Mouse (Mus musculus): ENCODE data around the gene Zc2hc1c. TPM values are rescaled to one million over a fixed set of nuclear protein-coding genes. Genes with fewer than 3 reads are reported as not detected.

Zc2hc1c gene
- 2.5 and 2.9 TPM in 2 replicates for polyA plus RNA-seq (2015; fragmentation: Nextera tagmentation; extraction: Ambion mirVana)

DNA sequence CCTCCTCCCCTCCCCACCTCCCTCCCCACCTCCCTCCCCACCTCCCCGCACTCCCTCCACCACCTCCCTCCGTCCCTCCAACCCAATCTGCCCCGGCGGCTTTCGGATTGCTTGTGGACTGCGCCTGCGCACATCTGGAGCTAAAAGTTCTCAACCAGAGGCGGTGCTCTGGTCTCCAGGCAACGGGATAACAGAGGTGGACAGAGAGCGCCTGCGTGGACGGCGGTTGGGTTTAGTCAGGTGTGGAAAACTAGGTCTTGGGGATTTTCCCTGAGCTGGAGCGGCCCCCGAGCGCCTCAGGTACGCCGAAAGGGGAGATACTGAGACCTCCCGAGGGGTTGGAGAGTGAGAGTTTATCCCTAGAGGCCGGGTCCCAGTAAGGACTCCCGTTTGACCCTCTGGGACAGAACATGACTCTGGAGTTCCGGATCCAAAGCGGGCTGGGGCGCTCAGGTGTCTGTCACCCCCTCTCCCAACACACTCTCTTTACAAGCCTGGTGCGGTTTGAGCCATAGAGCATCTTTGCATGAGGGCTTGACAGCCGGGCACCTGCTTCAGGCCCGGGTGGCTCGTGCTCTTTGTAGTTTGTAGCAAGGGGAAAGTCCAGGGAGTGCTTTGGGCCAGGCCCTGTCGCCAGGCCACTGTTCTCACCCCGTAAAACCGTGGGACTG, at the start of gene Zc2hc1c:
Gene Zc2hc1c, plus strand, starts transcription at position 106 of the 671 bp plus-strand sequence.
- H3K27me3 ChIP-seq (ENCODE audit: control insufficient read depth, insufficient read depth, low read depth, low read length) = no peaks in the 10 kb centered on the region
- no peaks in the 10 kb centered on the region for H3K9me3 ChIP-seq (ENCODE audit: control insufficient read depth, low read length)
- H3K4me2 ChIP-seq (ENCODE audit: low read depth, low read length) = peak within 1 kb of the TSS; percentile 78
- no peaks in the 10 kb centered on the region for H3K36me3 ChIP-seq (ENCODE audit: control insufficient read depth, insufficient read depth, low read length)
- 0 out of 2 replicates have a peak, but pooled peaks cover 6% of the 10 kb centered on the region for H3K4me1 ChIP-seq (replicated peaks; ENCODE audit: control insufficient read depth, insufficient read depth, low read length)
- H3K4me3 ChIP-seq (ENCODE audit: low read length) = peak within 1 kb of the TSS; percentile 55
- 3% methylated on average over 30 of the region's 31 CpGs for WGBS
- peak within 1 kb of the TSS; percentile 72 for H3K9ac ChIP-seq (ENCODE audit: low read length)
- ATAC-seq (ENCODE audit: low read depth) = peak; percentile 89
- H3K27ac ChIP-seq (ENCODE audit: low read length) = no peak within 1 kb of the TSS

DNA sequence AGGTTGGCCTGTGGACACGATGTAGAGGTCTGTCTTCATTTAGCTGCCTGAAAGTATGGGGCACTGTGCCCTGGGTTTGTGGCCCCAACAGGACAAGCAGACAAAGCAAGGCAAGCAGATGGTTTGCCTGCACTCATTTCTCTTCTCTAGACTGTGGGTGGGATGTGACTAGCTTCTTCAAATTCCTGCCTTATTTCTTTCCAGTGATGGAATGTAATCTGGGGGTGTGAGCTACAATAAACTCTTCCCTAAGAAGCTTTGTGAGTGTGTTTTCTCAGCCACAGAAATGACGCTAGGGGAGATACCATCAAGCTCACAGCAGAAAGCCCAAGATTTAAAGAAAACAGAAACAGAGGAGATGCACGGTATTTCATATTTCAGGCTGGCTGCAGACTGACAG, 36.3 kb upstream of the Zc2hc1c start:
- no peaks in the 10 kb centered on the region for H3K4me1 ChIP-seq (replicated peaks; ENCODE audit: control insufficient read depth, insufficient read depth, low read length)
- peaks cover 3% of the 10 kb centered on the region; the same call in 1 of the 2 replicates for H3K36me3 ChIP-seq (ENCODE audit: control insufficient read depth, insufficient read depth, low read length)
- no peak overlapping the region for H3K27ac ChIP-seq (ENCODE audit: low read length)
- H3K4me2 ChIP-seq (ENCODE audit: low read depth, low read length) = no peak overlapping the region
- no peak overlapping the region for H3K9ac ChIP-seq (ENCODE audit: low read length)
- 73% methylated on average over 3 of the region's 3 CpGs for WGBS
- H3K27me3 ChIP-seq (ENCODE audit: control insufficient read depth, insufficient read depth, low read depth, low read length) = no peaks in the 10 kb centered on the region
- ATAC-seq (ENCODE audit: low read depth) = no peak
- H3K4me3 ChIP-seq (ENCODE audit: low read length) = no peak overlapping the region
- H3K9me3 ChIP-seq (ENCODE audit: control insufficient read depth, low read length) = no peaks in the 10 kb centered on the region

DNA sequence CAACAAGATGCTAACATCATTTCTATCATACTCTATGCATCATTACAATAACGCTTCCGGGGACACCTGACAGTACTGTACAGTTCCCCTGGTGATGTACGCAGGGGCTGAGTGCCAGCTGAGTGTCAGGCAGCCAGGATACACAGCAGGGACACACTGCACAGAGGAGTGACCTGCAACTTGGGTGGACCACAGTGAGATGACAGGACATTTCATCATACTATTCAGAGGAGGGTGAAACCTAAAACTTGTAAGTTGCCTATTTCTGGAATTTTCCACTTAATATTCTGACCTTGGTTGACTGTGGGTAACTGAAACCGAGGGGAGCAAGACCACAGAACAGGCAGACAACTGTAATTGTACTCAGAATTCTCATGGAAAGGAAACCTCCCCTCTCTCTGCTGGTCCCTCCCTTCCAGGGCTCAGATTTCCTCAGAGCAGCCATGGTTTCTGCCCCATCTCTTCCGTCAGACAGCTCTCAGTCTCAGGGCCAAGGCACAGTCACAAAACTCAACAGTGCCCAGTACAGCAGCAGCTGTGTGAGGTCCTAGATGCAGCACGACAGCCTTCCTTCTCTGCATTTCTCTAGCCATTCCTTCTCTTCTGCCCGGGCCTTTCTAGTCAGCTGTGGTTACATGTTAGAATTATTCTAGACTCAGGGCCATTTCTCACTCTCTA, 32.2 kb upstream of the Zc2hc1c start:
- H3K27ac ChIP-seq (ENCODE audit: low read length) = peak overlapping the region; percentile 44; the same call in 1 of the 2 replicates
- peak; percentile 56 for ATAC-seq (ENCODE audit: low read depth)

DNA sequence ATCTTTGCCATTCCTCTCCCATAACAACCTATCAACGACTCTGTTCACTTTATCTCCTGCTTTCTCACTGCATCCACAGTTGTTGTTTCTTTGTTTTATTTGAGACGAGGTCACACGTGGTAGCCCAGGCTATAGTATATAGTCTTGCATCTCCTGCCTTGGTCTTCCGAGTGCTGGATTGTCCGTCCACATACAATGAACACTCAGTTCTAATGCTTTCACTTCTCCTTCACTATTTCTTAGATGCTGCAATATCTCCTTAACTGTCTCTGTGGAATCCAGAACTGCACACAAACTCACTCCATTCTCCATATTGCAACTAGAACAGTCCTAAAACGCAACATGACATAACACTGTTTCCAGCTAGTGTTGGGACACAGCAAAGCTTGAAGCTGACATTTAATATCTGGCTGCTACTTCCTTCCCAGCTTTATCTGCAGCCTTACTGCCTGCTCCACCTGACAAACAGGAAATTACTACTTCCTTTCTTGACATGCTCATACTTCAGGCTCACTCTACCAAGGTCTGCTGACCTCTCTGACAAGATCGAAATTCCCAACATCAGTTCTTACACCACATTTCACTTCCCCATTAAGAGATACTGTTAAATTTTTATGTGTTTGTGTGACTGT, 31.3 kb upstream of the Zc2hc1c start:
- Histone ChIP-seq H3K36me3 (ENCODE audit: control insufficient read depth, insufficient read depth, low read length) (peaks cover 4% of the 10 kb centered on the region; the same call in 1 of the 2 replicates), H3K4me1 (replicated peaks; ENCODE audit: control insufficient read depth, insufficient read depth, low read length) (no peaks in the 10 kb centered on the region), H3K27ac (ENCODE audit: low read length) (no peak overlapping the region), H3K27me3 (ENCODE audit: control insufficient read depth, insufficient read depth, low read depth, low read length) (no peaks in the 10 kb centered on the region), H3K9ac (ENCODE audit: low read length) (no peak overlapping the region), H3K9me3 (ENCODE audit: control insufficient read depth, low read length) (no peaks in the 10 kb centered on the region), H3K4me2 (ENCODE audit: low read depth, low read length) (no peak overlapping the region), H3K4me3 (ENCODE audit: low read length) (no peak overlapping the region)
- WGBS = 62% methylated on average over 7 of the region's 7 CpGs
- ATAC-seq (ENCODE audit: low read depth) = 0 out of 2 replicates have a peak, but pooled peaks have one; percentile 36

More for the DNA sequence above, 32.2 kb upstream of the Zc2hc1c start:
- H3K9ac ChIP-seq (ENCODE audit: low read length) = no peak overlapping the region
- H3K27me3 ChIP-seq (ENCODE audit: control insufficient read depth, insufficient read depth, low read depth, low read length) = no peaks in the 10 kb centered on the region
- WGBS = 52% methylated on average over 7 of the region's 7 CpGs
- H3K4me2 ChIP-seq (ENCODE audit: low read depth, low read length) = no peak overlapping the region
- H3K4me1 ChIP-seq (replicated peaks; ENCODE audit: control insufficient read depth, insufficient read depth, low read length) = no peaks in the 10 kb centered on the region
- no peak overlapping the region for H3K4me3 ChIP-seq (ENCODE audit: low read length)
- peaks cover 4% of the 10 kb centered on the region; the same call in 1 of the 2 replicates for H3K36me3 ChIP-seq (ENCODE audit: control insufficient read depth, insufficient read depth, low read length)
- H3K9me3 ChIP-seq (ENCODE audit: control insufficient read depth, low read length) = no peaks in the 10 kb centered on the region

DNA sequence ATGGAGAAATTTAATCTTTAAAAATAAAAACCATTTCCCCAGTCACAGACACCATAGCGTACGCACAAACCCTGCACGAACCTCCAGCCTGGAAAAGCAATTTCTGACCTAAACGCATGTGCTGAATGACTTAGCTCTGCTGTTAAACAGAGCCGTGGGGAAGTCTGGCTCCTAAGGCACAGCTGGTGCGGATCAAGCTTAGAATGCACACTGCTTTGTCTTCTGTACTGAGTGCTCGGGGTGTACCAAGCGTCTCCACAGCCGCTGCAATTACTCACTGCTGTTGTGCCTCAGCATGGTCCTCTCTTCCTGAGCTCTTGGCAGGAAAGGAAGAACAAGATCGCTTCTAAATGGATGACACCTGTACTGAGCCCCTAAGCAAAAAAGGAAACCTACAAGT, 25.9 kb upstream of the Zc2hc1c start:
- Histone ChIP-seq H3K36me3 (ENCODE audit: control insufficient read depth, insufficient read depth, low read length) (peaks cover 8% of the 10 kb centered on the region; the same call in 1 of the 2 replicates), H3K4me2 (ENCODE audit: low read depth, low read length) (no peak overlapping the region), H3K4me1 (replicated peaks; ENCODE audit: control insufficient read depth, insufficient read depth, low read length) (peaks cover 6% of the 10 kb centered on the region; the same call in 1 of the 2 replicates), H3K27me3 (ENCODE audit: control insufficient read depth, insufficient read depth, low read depth, low read length) (no peaks in the 10 kb centered on the region), H3K4me3 (ENCODE audit: low read length) (no peak overlapping the region), H3K9me3 (ENCODE audit: control insufficient read depth, low read length) (no peaks in the 10 kb centered on the region), H3K27ac (ENCODE audit: low read length) (no peak overlapping the region), H3K9ac (ENCODE audit: low read length) (no peak overlapping the region)
- ATAC-seq (ENCODE audit: low read depth) = peak; percentile 91
- WGBS = 41% methylated on average over 10 of the region's 10 CpGs

DNA sequence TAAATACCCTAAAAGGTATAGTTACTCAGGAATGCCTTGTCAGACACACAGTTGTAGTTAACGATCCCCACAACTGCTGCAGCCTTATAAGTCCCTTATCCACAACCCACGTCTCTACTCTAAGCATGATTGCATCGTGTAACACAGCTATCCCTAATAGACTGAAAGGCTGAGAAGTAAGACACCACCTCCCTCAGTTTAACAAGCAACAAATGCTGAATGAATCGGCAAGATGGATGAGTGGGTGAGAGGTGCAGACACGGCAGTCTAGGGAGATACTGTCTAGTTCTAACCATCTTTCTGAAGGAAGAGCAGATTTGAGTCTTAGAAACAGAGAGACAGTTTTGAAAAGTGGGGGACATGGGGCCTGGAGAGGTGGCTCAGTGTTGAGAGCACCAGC, 25.2 kb upstream of the Zc2hc1c start:
- Histone ChIP-seq H3K9ac (ENCODE audit: low read length) (no peak overlapping the region), H3K9me3 (ENCODE audit: control insufficient read depth, low read length) (no peaks in the 10 kb centered on the region), H3K27me3 (ENCODE audit: control insufficient read depth, insufficient read depth, low read depth, low read length) (no peaks in the 10 kb centered on the region), H3K36me3 (ENCODE audit: control insufficient read depth, insufficient read depth, low read length) (peaks cover 8% of the 10 kb centered on the region; the same call in 1 of the 2 replicates), H3K4me3 (ENCODE audit: low read length) (no peak overlapping the region), H3K4me1 (replicated peaks; ENCODE audit: control insufficient read depth, insufficient read depth, low read length) (peaks cover 6% of the 10 kb centered on the region; the same call in 1 of the 2 replicates), H3K4me2 (ENCODE audit: low read depth, low read length) (no peak overlapping the region), H3K27ac (ENCODE audit: low read length) (peak overlapping the region; percentile 30; the same call in 1 of the 2 replicates)
- ATAC-seq (ENCODE audit: low read depth) = no peak
- 73% methylated on average over 5 of the region's 5 CpGs for WGBS

DNA sequence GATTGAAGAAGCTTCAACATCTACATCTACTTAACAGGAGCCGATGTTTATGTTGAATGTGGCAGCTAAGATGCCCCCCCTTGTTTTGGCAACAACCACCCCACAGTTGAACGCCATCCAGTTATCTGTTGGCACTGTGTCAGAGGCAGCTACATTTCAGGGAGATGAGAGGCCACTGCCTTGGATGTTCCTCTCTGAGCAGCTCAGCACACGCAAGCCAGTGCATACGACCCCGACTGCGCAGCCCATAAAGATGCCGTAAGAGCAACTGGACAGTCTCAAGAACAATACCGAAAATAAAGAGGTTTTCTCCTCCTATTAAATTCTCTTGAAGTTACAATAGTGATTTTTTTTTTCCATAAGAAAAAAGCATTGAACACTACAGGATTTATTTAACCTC, 23.9 kb upstream of the Zc2hc1c start:
- Histone ChIP-seq H3K9me3 (ENCODE audit: control insufficient read depth, low read length) (no peaks in the 10 kb centered on the region), H3K9ac (ENCODE audit: low read length) (no peak overlapping the region), H3K4me3 (ENCODE audit: low read length) (no peak overlapping the region), H3K4me1 (replicated peaks; ENCODE audit: control insufficient read depth, insufficient read depth, low read length) (peaks cover 6% of the 10 kb centered on the region; the same call in 1 of the 2 replicates), H3K36me3 (ENCODE audit: control insufficient read depth, insufficient read depth, low read length) (peaks cover 4% of the 10 kb centered on the region; the same call in 1 of the 2 replicates), H3K27ac (ENCODE audit: low read length) (no peak overlapping the region), H3K27me3 (ENCODE audit: control insufficient read depth, insufficient read depth, low read depth, low read length) (no peaks in the 10 kb centered on the region), H3K4me2 (ENCODE audit: low read depth, low read length) (no peak overlapping the region)
- WGBS = 47% methylated on average over 8 of the region's 8 CpGs
- ATAC-seq (ENCODE audit: low read depth) = peak; percentile 75

DNA sequence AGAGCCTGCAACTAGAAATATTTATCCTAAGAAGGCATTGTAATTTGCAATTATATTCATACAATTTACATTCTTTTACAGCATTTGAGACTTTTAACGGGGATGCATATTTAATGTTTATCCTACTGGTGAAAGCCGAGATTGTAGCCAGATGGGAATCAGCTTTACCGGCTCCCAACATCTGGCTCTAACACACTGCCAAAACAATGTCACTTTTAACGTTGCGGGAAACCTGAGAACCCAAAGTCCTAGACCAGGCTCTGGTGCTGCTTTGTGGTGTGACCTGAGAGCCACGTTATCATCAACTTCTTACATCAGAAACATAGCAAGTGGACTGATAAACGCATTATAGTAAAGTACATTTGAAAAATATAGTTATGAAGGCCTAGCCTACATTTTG, 23.5 kb upstream of the Zc2hc1c start:
- 42% methylated on average over 7 of the region's 7 CpGs for WGBS
- Histone ChIP-seq H3K4me1 (replicated peaks; ENCODE audit: control insufficient read depth, insufficient read depth, low read length) (peaks cover 6% of the 10 kb centered on the region; the same call in 1 of the 2 replicates), H3K4me2 (ENCODE audit: low read depth, low read length) (no peak overlapping the region), H3K27me3 (ENCODE audit: control insufficient read depth, insufficient read depth, low read depth, low read length) (no peaks in the 10 kb centered on the region), H3K9ac (ENCODE audit: low read length) (no peak overlapping the region), H3K36me3 (ENCODE audit: control insufficient read depth, insufficient read depth, low read length) (peaks cover 4% of the 10 kb centered on the region; the same call in 1 of the 2 replicates), H3K4me3 (ENCODE audit: low read length) (no peak overlapping the region), H3K27ac (ENCODE audit: low read length) (peak overlapping the region; percentile 5; the same call in 1 of the 2 replicates), H3K9me3 (ENCODE audit: control insufficient read depth, low read length) (no peaks in the 10 kb centered on the region)
- ATAC-seq (ENCODE audit: low read depth) = peak; percentile 49; the same call in 1 of the 2 replicates

DNA sequence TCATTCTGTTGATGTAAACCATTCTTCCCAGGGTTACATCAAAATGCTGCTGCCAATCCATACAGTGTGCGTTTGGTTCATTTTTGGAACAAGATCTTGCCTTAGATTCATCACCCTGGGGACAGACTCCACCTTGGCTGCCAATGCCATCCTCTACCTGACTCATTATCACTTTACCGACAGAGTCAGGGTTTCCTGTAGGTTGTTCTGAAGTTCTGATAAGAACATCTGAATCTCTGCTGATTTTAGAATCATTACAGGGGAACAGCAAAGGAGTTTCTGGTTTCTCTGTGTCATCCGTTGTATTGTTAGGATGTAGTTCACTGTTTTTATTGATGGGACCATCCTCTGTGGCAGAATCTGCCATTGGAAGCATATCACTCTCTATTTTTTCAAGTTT, 22.1 kb upstream of the Zc2hc1c start:
- Histone ChIP-seq H3K4me1 (replicated peaks; ENCODE audit: control insufficient read depth, insufficient read depth, low read length) (peaks cover 6% of the 10 kb centered on the region; the same call in 1 of the 2 replicates), H3K4me3 (ENCODE audit: low read length) (no peak overlapping the region), H3K27ac (ENCODE audit: low read length) (no peak overlapping the region), H3K9me3 (ENCODE audit: control insufficient read depth, low read length) (no peaks in the 10 kb centered on the region), H3K27me3 (ENCODE audit: control insufficient read depth, insufficient read depth, low read depth, low read length) (no peaks in the 10 kb centered on the region), H3K9ac (ENCODE audit: low read length) (no peak overlapping the region), H3K4me2 (ENCODE audit: low read depth, low read length) (no peak overlapping the region), H3K36me3 (ENCODE audit: control insufficient read depth, insufficient read depth, low read length) (peaks cover 4% of the 10 kb centered on the region; the same call in 1 of the 2 replicates)
- no peak for ATAC-seq (ENCODE audit: low read depth)
- 80% methylated on average over 3 of the region's 3 CpGs for WGBS
